Mouse (Mus musculus) monocyte, adult 2 months (primary cell): ENCODE results near the gene Nucb1.
"Not testable (repeated sequence)": the region's sequence is repeated elsewhere in the genome, so short reads cannot be mapped to it uniquely, and the experiment has no call there.

ENCODE experiments used
- DNase-seq, 2 experiments: peaks; one replicate each; pipeline ENCODE4 v3.0.0; 2022; ENCODE audit warnings: low spot score in 2 of 2, low read depth in 1 of 2

Gene Nucb1

GRCm38 (mm10) chr7:45489578-45489977, 20.6 kb downstream of the Nucb1 start:
- DNase-seq, result no peak

GRCm38 (mm10) chr7:45488293-45489204, 21.7 kb downstream of the Nucb1 start, which contains the start of gene Dhdh:
TSS of gene Dhdh (minus strand) at chr7:45488805.
- peak; percentile 41 to 55 for DNase-seq

DNA sequence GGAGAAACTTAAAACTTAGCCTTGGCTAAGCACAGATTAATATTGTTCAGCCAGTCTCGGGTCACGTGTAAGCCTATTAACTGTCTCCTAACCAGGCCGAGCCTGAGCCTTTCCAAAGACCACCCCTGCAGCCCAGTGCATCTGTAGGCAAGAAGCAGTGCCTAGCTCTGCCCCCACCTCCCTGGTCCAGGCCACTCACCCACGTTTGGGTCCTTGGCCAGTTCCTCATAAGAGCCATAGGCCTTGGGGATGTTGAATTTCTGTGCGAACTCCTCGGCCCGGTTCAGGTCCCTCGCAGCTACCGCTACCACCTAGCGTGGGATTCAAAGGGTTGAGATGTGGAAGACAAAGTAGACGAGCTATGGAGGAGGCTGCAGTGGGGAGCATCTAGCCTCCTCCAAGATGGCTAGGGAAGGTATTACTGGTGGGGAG, 22.3 kb downstream of the Nucb1 start:
- no peak for DNase-seq

GRCm38 (mm10) chr7:45486761-45487415, 23.3 kb downstream of the Nucb1 start, which contains the start of gene Gm45808:
TSS of gene Gm45808 (minus strand) at chr7:45486811.
- DNase-seq, result no peak

DNA sequence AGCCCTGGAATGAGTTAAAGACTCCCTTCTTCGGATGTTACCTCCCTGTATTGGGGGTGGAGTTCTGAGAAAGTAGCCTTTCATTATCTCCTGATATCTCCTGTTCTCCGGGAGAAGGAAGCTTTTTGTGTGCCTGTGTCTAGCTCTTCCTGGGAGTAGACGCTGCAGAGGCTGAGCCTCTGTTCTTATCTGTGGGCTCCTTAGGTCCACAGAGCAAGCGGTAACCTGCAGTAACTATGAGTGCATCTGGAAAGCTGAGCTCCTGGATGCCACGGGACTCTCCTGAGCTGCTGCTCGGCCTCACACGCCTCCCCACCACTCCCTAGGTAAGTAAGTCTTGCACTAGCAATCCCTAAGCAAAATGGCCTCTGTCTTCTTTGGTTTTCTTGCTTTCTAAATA, 24.0 kb downstream of the Nucb1 start:
- no peak for DNase-seq

GRCm38 (mm10) chr7:45484985-45485384, 25.2 kb downstream of the Nucb1 start:
- not testable (repeated sequence) for DNase-seq

DNA sequence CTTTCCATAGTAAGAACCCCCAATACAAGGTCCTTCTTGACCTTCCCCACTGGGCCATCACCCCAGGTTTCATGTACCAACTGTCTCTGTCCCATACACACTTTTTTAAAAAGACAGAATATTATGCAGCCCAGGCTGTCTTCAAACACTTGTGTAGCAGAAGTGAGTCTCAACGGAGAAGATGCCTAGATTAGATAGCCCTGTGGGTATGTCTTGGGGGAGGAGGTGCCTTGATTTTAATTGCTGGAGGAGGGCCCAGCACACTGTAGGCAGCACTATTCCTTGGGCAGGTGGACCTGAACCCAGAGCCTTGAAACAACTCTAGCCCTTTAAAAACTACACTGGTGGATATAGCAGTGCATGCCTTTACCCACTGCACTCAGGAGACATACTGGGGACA, 28.0 kb downstream of the Nucb1 start:
- DNase-seq, result no peak

DNA sequence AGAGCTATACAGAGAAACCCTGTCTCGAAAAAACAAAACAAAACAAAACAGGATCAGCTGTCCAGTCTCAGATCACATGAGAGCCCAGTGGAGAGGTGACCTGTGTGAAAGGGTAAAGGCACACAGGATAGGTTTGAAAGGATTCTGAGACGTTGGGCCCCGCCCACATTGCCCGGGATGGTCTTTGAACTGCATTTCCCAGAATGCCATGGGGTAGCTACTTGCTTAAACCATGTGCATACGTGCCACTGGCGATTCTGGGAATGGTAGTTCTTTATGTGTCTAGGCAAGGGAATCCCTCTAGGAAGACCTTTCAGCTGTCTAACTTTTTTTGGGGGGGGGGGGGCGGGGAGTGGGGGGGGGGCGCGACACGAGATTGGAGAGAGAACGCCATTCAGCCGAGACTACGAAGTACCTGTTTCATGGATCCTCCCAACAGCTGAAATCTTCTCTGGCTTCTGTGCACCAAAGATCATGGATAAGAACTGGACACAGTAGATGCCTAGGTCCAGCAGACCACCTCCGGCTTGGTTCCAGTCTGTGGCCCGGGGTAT, 28.8 kb downstream of the Nucb1 start, which contains the start of gene Tulp2:
Gene Tulp2, plus strand, starts transcription at position 504 of the 554 bp plus-strand sequence.
- DNase-seq, result no peak

- DNase-seq, result not testable (repeated sequence)
Observed at GRCm38 (mm10) chr7:45480310-45480709, 29.9 kb downstream of the Nucb1 start.

- no peak for DNase-seq
Observed at GRCm38 (mm10) chr7:45478774-45479173, 31.4 kb downstream of the Nucb1 start.

GRCm38 (mm10) chr7:45477003-45477402, 33.2 kb downstream of the Nucb1 start:
- peak in 1 of 2 experiments; percentile 33 for DNase-seq

- no peak for DNase-seq
Observed at GRCm38 (mm10) chr7:45476453-45476852, 33.8 kb downstream of the Nucb1 start.

DNA sequence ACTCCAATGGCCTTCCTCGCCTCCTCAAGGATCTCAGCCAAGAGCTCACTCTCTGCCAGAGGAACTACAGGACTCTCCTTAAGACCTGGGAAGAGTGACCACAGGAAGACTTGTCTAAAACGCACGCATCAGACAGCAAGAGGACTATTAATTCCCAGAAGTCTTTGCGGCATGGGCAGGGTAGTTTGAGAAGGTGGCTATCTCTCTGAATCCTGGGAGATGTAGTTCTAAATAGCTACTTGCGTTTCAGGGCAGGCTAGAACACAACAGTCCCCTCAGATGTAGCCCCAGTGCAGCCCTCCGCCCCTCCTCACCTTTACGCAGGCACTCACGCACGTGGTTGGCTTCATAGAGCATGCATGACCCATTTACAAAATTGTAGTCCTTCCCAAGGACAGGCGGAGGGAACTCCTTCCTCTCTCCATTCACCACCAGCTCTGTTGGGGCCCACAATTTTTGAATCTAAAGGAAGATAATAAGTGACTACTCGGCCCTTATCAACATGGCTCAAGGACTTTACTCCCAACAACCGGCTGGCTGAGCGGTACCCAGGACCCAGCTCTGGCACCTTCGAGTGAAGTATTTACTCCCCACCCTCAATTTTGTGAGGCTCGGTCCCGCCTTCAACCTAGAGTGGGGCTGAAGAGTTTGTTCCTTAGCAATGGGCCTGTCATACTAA, 34.8 kb downstream of the Nucb1 start:
- DNase-seq, result no peak

DNA sequence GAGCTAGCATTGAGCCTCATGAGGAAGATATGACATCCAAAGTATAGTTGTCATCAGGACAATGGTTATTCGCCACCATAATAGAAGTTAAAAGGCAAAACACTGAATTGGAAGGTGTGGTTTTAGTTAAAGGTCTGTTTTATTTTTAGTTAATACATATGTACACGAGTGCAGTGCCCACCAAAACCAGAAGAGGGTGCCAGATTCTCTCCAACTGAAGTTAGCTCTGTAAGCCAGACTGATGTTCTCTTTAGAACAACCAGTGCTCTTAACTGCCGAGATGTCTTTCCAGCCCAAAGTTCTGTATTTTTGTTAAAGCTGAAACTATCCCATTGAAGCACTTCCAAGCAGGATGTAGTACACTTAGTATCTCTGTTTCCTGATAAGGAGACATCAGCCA, 39.3 kb downstream of the Nucb1 start:
- peak in 1 of 2 experiments; percentile 43 for DNase-seq

DNA sequence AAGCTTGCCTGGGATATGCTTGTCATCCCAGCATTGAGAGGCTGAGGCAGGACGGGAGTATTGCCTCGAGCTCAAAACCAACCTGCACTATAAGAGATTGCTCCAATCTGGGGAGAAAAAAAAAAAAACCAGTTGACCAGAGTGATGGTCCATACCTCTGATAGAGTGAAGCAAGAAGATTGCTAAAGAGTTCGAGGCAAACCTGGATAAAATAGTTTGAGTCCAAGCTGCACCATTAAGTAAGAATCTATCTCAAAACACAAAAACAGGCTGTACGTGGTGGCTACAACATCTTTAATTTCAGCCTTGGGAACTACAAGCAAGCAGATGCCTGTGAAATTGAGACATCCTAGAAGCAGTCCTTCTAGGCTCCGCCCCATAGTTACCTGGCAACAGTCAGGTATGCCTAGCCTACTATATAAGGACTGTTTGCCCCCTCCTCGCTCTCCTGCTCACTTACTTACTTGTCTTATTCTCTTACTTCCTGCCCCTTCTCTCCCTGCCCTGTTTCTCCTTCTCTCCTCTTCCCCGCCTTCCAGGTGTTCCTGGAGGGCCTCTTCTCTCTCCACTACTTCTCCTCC, 43.0 kb downstream of the Nucb1 start:
- DNase-seq, result no peak

DNA sequence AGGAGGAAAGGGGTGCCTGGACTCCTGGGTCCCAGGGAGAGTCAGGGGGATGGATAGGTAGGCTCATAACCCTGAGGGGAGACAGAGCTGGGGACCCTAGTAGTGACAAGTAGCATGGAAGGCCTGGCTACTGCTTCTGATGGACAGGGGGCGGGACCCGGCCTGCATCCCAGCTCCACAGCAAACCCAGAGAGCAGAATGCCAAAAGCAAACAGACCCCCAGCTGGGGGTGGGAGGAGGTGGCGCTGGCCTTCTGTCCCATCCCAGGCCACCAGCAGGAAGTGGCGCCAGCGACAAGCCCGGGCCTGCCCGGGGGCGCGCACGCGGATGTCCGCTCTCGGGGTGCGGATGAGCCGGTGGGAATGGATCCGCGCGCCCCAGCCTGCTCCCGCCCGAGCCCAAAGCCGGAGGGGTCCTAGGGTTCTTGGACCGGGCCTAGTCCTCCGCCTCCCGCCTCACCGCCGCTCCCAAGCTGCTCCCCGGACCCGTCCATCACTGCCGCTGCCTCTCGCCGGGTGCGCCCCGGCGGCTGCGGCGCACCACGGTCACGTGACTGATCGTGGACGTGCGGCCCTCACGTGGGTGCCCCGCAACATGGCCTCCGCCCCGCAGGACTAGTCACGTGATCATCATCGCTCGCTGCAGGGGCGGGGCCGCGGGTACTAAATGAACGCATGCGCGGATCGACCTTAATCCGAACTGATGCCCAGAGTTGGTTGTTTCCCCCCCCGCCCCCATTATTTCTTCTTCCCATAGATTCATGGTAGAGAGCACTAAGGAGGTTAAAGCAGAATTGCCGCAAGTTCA, 43.7 kb downstream of the Nucb1 start, which contains the start of gene Bax:
Gene Bax, minus strand, starts transcription at position 616 of the 807 bp plus-strand sequence.
- peak; percentile 81 to 89 for DNase-seq

DNA sequence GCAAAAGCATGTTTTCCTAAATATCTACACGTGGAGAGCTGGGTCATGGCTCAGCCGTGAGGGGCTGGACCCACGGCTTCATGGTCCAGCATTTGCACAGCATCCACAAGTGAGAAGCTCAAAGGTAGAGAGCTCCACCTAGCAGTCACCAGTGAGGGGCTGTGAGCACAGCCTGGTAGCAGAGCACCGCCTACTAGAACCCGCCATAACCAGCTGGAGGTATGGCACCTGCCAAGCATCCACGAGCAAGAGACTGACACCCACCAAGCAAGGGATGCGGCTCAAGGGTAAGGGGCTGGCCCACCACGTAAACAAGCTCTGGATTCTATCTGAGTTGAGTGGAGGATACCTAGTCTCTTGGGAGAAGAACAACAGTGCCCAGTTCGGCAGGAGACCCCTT, 44.7 kb downstream of the Nucb1 start:
- DNase-seq, result no peak

- no peak for DNase-seq
Observed at GRCm38 (mm10) chr7:45465112-45465511, 45.1 kb downstream of the Nucb1 start.

GRCm38 (mm10) chr7:45463987-45464778, 46.0 kb downstream of the Nucb1 start:
- no peak for DNase-seq
